Mouse (Mus musculus) megakaryocyte, embryonic 14.5 days (primary cell): ENCODE measurements around the gene Opcml.

Experiments used
- FLI1 ChIP-seq: IDR thresholded peaks from 2 replicates; pipeline ENCODE4 v1.6.1; 2012; ENCODE audit warnings: low read length, inconsistent platforms, mixed read lengths
- GATA1 ChIP-seq: IDR thresholded peaks from 3 replicates; pipeline ENCODE4 v1.6.1; 2012; ENCODE audit warnings: mixed read lengths, low read length, inconsistent platforms, borderline replicate concordance

DNA sequence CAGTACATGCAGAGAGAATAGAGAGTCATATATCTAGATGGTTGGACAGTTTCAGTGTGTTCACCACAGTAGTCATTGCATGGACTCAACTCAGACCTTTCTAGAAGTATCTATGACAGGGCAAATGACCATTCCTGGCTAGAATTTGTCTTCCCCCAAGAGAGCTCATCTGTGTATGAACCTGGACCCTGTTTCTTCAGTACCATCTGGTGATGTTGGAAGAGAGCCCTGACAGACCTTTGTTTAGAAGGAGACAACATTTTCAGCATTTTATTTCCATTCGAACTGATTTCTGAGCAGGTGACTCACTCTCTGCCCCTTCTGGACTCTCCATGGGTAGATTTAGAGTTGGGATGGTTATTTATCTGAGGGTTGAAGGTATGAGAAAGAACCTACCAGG lies 827.1 kb downstream of the Opcml start:
- TF ChIP-seq GATA1 (no peak), FLI1 (no peak)
